Mouse (Mus musculus) midbrain, postnatal 0 days (tissue): Measurements from ENCODE around the gene BC025920. TPM values are rescaled to one million over a fixed set of nuclear protein-coding genes. Genes with fewer than 3 reads are reported as not detected.

Experiments
- ATAC-seq: fragments of 200-750 bp; cut with Nextera tagmentation; 2 replicates; pipeline ENCODE4 v1.8.0; 2017; ENCODE audit warnings: moderate number of reproducible peaks, mild to moderate bottlenecking, moderate TSS enrichment, moderate library complexity; ENCODE audit not compliant: low FRiP score
- DNase-seq: peaks from one replicate; pipeline ENCODE4 v3.0.0-alpha.2; 2015; ENCODE audit warnings: low spot score
- H3K27ac ChIP-seq: fragments of 300-500 bp; sonication (generic); 2 replicates; pipeline ENCODE4 v1.5.1; 2014; ENCODE audit warnings: low read depth, mild to moderate bottlenecking, low read length, mixed read lengths
- H3K27me3 ChIP-seq: fragments of 300-500 bp; sonication (generic); 2 replicates; pipeline ENCODE4 v1.6.1; 2014; ENCODE audit warnings: low read length, control low read depth, mixed read lengths; ENCODE audit not compliant: insufficient read depth
- H3K36me3 ChIP-seq: fragments of 300-500 bp; sonication (generic); 2 replicates; pipeline ENCODE4 v1.6.1; 2014; ENCODE audit warnings: low read length, control low read depth, mixed read lengths; ENCODE audit not compliant: insufficient read depth
- H3K4me1 ChIP-seq: fragments of 300-500 bp; sonication (generic); 2 replicates; pipeline ENCODE4 v1.6.1; 2014; ENCODE audit warnings: mild to moderate bottlenecking, control low read depth, antibody characterized with exemption, low read length, mixed read lengths; ENCODE audit not compliant: insufficient read depth
- H3K4me2 ChIP-seq: fragments of 300-500 bp; sonication (generic); 2 replicates; pipeline ENCODE4 v1.6.1; 2014; ENCODE audit warnings: low read depth, mild to moderate bottlenecking, low read length, mixed read lengths; ENCODE audit not compliant: poor library complexity, severe bottlenecking
- H3K4me3 ChIP-seq: fragments of 300-500 bp; sonication (generic); 2 replicates; pipeline ENCODE4 v1.5.1; 2014; ENCODE audit warnings: low read depth, mild to moderate bottlenecking, low read length, moderate library complexity
- H3K9ac ChIP-seq: fragments of 300-500 bp; sonication (generic); replicated peaks from 2 replicates; pipeline ENCODE4 v1.6.1; 2014; ENCODE audit warnings: mild to moderate bottlenecking, low read length, moderate library complexity, mixed read lengths; ENCODE audit not compliant: poor library complexity, severe bottlenecking
- H3K9me3 ChIP-seq: fragments of 300-500 bp; sonication (generic); 2 replicates; pipeline ENCODE4 v1.6.1; 2016; ENCODE audit warnings: low read length, control low read depth
- CTCF ChIP-seq: IDR thresholded peaks from 2 replicates; pipeline ENCODE4 v1.5.1; 2016; ENCODE audit warnings: antibody characterized with exemption, mild to moderate bottlenecking
- WGBS: fragments of 180-500 bp; shearing (Covaris S2); extraction: QIAGEN DNeasy Blood & Tissue Kit; methylation state at CpG from one replicate; pipeline ENCODE4 v1.1.7; 2014; 5-methylcytosine and 5-hydroxymethylcytosine counted together
- polyA plus RNA-seq: library from polyadenylated mRNA; unstranded; fragments of >200 nt; fragmentation: Nextera tagmentation; extraction: Ambion mirVana; gene quantifications from 2 replicates; pipeline ENCODE4 v1.2.1, GENCODE M21; 2015
- total RNA-seq: library from RNA; depleted of rRNA; stranded (reverse); fragments of >200 nt; gene quantifications from 2 replicates; pipeline ENCODE4 v1.2.3, GENCODE M21; 2014

The BC025920 gene
- total and polyA plus RNA-seq, 2 experiments from 2014 or later = 1.2 to 1.6 TPM

GRCm38 (mm10) chr10:81601396-81601905 lies 4.6 kb upstream of the BC025920 start:
- H3K4me3 ChIP-seq = no peak overlapping the region
- ATAC-seq (no peak), DNase-seq (no peak)
- H3K4me2 ChIP-seq = peak overlapping the region; percentile 81
- TF ChIP-seq CTCF = no peak
- H3K9ac ChIP-seq = no peak overlapping the region
- H3K36me3 ChIP-seq = no peaks in the 10 kb centered on the region
- WGBS = 12% methylated on average over 7 of the region's 7 CpGs
- no peaks in the 10 kb centered on the region for H3K9me3 ChIP-seq
- H3K27ac ChIP-seq = no peak overlapping the region
- H3K27me3 ChIP-seq = peaks cover 3% of the 10 kb centered on the region; the same call in 1 of the 2 replicates
- peaks cover 15% of the 10 kb centered on the region; the same call in 1 of the 2 replicates for H3K4me1 ChIP-seq

GRCm38 (mm10) chr10:81602741-81603151 lies 3.3 kb upstream of the BC025920 start:
- H3K36me3 ChIP-seq = no peaks in the 10 kb centered on the region
- 17% methylated on average over 4 of the region's 4 CpGs for WGBS
- H3K27ac ChIP-seq = no peak overlapping the region
- DNase-seq = peak; percentile 85
- no peak overlapping the region for H3K4me3 ChIP-seq
- peaks cover 3% of the 10 kb centered on the region; the same call in 1 of the 2 replicates for H3K27me3 ChIP-seq
- H3K9ac ChIP-seq = no peak overlapping the region
- peak; percentile 83 for TF ChIP-seq CTCF
- no peaks in the 10 kb centered on the region for H3K9me3 ChIP-seq
- ATAC-seq = no peak
- peaks cover 7% of the 10 kb centered on the region; the same call in 1 of the 2 replicates for H3K4me1 ChIP-seq
- H3K4me2 ChIP-seq = no peak overlapping the region

- 81% methylated on average over 12 of the region's 12 CpGs for WGBS
- Histone ChIP-seq H3K4me2 (peak overlapping the region; percentile 53), H3K36me3 (no peaks in the 10 kb centered on the region), H3K27ac (peak overlapping the region; percentile 51; the same call in 1 of the 2 replicates), H3K4me1 (peaks cover 7% of the 10 kb centered on the region; the same call in 1 of the 2 replicates), H3K4me3 (peak overlapping the region; percentile 8; the same call in 1 of the 2 replicates), H3K27me3 (no peaks in the 10 kb centered on the region), H3K9me3 (no peaks in the 10 kb centered on the region), H3K9ac (no peak overlapping the region)
- ATAC-seq (no peak; the same call in 1 of the 2 replicates), DNase-seq (no peak)
- TF ChIP-seq CTCF = no peak
Observed at GRCm38 (mm10) chr10:81604019-81604967, 1.8 kb upstream of the BC025920 start.

GRCm38 (mm10) chr10:81604968-81605665 lies 953 bp upstream of the BC025920 start:
- H3K9me3 ChIP-seq = no peaks in the 10 kb centered on the region
- WGBS = 20% methylated on average over 29 of the region's 29 CpGs
- peak overlapping the region; percentile 38 for H3K4me3 ChIP-seq
- peak overlapping the region; percentile 53 for H3K4me2 ChIP-seq
- no peaks in the 10 kb centered on the region for H3K36me3 ChIP-seq
- H3K9ac ChIP-seq = 0 out of 2 replicates have a peak overlapping the region, but pooled peaks have one; percentile 9
- no peaks in the 10 kb centered on the region for H3K27me3 ChIP-seq
- peak overlapping the region; percentile 87 for H3K27ac ChIP-seq
- ATAC-seq = peak; percentile 39
- H3K4me1 ChIP-seq = peaks cover 7% of the 10 kb centered on the region; the same call in 1 of the 2 replicates
- TF ChIP-seq CTCF = peak; percentile 93
- peak; percentile 95 for DNase-seq

GRCm38 (mm10) chr10:81605666-81605973 lies 450 bp upstream of the BC025920 start:
- TF ChIP-seq CTCF = no peak
- ATAC-seq = peak; percentile 5; the same call in 1 of the 2 replicates

More at GRCm38 (mm10) chr10:81605666-81605973, 450 bp upstream of the BC025920 start:
- H3K36me3 ChIP-seq = no peaks in the 10 kb centered on the region
- 4% methylated on average over 14 of the region's 14 CpGs for WGBS
- no peaks in the 10 kb centered on the region for H3K9me3 ChIP-seq
- no peak for DNase-seq
- H3K9ac ChIP-seq = 0 out of 2 replicates have a peak overlapping the region, but pooled peaks have one; percentile 9
- H3K4me1 ChIP-seq = peaks cover 6% of the 10 kb centered on the region; the same call in 1 of the 2 replicates
- peak overlapping the region; percentile 38 for H3K4me3 ChIP-seq
- H3K4me2 ChIP-seq = peak overlapping the region; percentile 53
- H3K27ac ChIP-seq = peak overlapping the region; percentile 87
- H3K27me3 ChIP-seq = no peaks in the 10 kb centered on the region
